Mouse (Mus musculus): ENCODE measurements around the gene Ddx54.

DNA sequence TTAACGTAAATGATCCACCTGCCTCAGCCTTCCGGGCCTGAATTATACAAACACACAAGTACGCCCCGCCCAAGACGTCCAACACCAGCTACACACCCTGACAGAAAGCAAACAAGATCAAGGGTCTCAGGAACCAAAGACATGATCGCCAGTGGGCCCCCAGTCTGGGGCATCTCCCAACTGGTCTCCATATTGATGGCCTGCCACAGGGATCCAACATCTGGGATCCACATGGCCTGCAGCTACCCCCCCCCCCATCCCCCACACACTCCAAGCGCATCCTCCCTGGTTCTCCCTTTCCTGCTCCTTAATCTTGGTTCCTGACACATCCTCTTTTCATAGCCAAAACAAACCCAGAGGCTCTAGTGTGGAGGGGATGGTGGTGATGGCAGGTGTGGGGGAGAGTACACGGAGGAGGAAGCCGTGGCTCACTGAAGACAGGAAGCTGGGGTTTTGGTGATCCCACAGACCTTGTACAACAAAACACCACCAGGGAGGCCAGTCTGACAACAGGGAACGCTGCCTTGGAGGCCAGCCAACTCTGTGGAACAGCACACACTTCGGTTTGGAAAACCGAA, 33.9 kb upstream of the Ddx54 start:
- no peak for TF ChIP-seq POLR2A (IDR thresholded peaks at IDR 0.05; ENCODE audit: borderline replicate concordance, control insufficient read depth, low read depth, low read length)
- no peak for TF ChIP-seq CTCF (IDR thresholded peaks at IDR 0.05; ENCODE audit: control insufficient read depth, insufficient read depth, low read length)

Data from bone marrow, adult 2 months (tissue).